Mouse (Mus musculus): Measurements from ENCODE around the gene Hoxb1.

Hoxb1 gene

GRCm38 (mm10) chr11:96365441-96366091 lies at the start of gene Hoxb1:
Hoxb1 (plus strand) TSS chr11:96365752.
- no peak for DNase-seq (ENCODE audit: low spot score in 2 of 2)

- no peak for DNase-seq (ENCODE audit: low spot score in 2 of 2)
Observed at GRCm38 (mm10) chr11:96316696-96317607, 48.6 kb upstream of the Hoxb1 start.

GRCm38 (mm10) chr11:96317608-96318367 lies 47.8 kb upstream of the Hoxb1 start, which contains the start of gene Hoxb4:
Hoxb4 (plus strand) TSS chr11:96318267.
- no peak for DNase-seq (ENCODE audit: low spot score in 2 of 2)

DNA sequence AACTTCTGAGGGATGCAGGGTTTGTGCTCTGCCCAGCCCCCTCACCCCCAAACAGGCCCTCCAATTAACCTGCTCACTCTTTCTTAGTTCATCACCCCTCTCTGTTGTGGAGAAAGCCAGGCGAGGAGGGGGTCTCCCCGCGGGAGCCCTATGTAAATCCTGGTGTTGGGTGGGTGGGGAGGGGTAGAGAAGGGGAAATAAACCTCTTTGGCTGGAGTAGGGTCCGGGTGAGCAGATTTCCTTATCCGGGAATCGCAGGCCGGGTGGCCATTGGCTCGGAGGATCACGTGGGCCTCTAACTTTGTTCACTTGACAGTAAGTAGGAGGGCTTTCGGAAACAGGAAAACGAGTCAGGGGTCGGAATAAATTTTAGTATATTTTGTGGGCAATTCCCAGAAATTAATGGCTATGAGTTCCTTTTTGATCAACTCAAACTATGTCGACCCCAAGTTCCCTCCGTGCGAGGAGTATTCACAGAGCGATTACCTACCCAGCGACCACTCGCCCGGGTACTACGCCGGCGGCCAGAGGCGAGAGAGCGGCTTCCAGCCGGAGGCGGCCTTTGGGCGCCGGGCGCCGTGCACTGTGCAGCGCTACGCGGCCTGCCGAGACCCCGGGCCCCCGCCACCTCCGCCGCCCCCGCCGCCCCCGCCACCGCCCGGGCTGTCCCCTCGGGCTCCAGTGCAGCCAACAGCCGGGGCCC lies 47.0 kb upstream of the Hoxb1 start:
- DNase-seq (ENCODE audit: low spot score in 2 of 2) = no peak

GRCm38 (mm10) chr11:96319071-96319902 lies 46.3 kb upstream of the Hoxb1 start:
- DNase-seq (ENCODE audit: low spot score in 2 of 2) = no peak

- no peak for DNase-seq (ENCODE audit: low spot score in 2 of 2)
Observed at GRCm38 (mm10) chr11:96319910-96320309, 45.6 kb upstream of the Hoxb1 start.

DNA sequence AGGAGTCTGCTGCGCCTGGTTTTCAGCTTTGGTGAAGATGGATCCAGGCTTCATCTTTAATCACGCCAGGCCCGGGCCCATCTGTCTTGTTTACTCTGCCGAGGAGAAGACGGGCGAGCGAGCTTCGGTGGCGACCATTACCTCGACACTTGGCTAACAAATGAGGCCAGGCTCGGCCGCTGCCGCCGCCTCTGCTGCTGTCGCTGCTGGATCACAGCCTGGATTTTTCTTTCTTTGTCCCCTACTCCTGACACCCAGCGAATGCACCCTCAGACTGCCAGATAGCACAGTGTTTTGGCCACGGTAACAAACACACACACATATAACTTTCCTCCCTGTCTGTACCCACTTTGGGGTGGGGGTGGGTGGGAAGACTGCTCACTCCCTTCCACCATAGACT lies 44.9 kb upstream of the Hoxb1 start:
- no peak for DNase-seq (ENCODE audit: low spot score in 2 of 2)

- DNase-seq (ENCODE audit: low spot score in 2 of 2) = no peak
Observed at GRCm38 (mm10) chr11:96321846-96322245, 43.7 kb upstream of the Hoxb1 start.

DNA sequence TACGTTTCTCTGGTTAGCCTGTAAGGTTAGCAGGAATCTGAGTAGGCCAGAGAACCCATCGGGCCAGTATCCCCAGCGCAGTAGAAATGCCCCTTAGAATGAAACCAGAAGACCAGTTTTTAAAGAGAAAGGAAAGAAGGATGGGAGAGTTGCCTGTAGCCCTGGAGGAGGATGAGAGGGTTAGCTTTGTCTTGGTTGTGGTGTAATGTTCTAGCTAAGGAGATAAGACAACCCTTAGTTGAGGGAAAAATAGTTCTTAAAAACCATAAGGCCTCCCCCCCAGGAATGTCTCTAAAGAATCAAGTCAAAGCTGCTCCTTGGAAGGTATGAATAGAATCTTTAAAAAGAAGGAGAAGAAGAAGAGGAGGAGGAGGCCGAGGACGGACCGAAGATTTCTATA lies 42.8 kb upstream of the Hoxb1 start:
- DNase-seq (ENCODE audit: low spot score in 2 of 2) = no peak

GRCm38 (mm10) chr11:96323154-96323553 lies 42.4 kb upstream of the Hoxb1 start, which contains the start of gene Hoxb3:
Hoxb3 (plus strand) TSS chr11:96323326.
- no peak for DNase-seq (ENCODE audit: low spot score in 2 of 2)

- no peak for DNase-seq (ENCODE audit: low spot score in 2 of 2)
Observed at GRCm38 (mm10) chr11:96324125-96324524, 41.4 kb upstream of the Hoxb1 start.

- no peak for DNase-seq (ENCODE audit: low spot score in 2 of 2)
Observed at GRCm38 (mm10) chr11:96324965-96325364, 40.6 kb upstream of the Hoxb1 start.

DNA sequence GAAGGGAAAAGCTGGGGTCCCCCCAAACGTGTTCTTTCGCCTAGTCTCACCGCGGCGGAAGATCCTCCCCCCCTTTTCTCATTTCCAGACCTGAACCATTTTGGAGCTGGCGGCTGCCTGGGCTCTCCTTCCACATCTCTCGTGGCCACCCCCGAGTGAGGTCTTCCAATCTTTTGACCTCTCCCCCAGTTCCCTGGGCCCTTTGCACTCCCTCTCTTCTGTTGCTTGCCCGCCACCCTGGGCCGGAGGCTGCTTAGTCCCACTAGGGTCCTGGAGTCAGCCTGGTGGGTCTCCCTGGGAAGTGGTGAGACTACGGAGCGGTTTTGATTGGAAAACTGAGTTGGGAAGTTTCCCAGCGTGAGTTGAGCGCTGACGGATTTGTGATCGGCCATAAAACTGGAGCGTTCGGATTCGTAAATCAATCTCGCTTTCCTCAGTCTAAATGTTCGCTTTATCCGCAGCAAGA lies 39.8 kb upstream of the Hoxb1 start:
- DNase-seq (ENCODE audit: low spot score in 2 of 2) = no peak

GRCm38 (mm10) chr11:96326705-96327104 lies 38.8 kb upstream of the Hoxb1 start:
- no peak for DNase-seq (ENCODE audit: low spot score in 2 of 2)

GRCm38 (mm10) chr11:96327122-96327521 lies 38.4 kb upstream of the Hoxb1 start:
- no peak for DNase-seq (ENCODE audit: low spot score in 2 of 2)

DNA sequence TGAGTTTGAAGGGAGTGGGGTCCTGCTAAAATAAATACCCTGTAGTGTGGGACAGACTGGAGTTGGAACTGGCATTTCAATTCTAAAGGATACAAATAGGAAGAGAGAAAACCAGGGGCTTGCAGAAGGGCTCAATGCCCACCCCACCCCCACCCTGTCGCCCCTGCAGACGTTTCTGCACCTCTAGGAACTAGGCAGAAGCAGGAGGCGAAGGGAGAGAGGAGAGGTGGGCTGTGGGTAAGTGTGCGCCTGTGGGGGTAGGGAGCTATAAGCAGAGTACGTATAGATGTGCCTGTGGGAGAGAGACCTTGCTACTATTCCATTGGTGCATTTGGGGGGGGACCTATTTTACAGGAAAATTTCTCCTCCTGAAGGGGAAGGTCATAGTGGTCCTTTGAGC lies 37.8 kb upstream of the Hoxb1 start:
- no peak for DNase-seq (ENCODE audit: low spot score in 2 of 2)

GRCm38 (mm10) chr11:96328605-96329004 lies 36.9 kb upstream of the Hoxb1 start:
- DNase-seq (ENCODE audit: low spot score in 2 of 2) = no peak

DNA sequence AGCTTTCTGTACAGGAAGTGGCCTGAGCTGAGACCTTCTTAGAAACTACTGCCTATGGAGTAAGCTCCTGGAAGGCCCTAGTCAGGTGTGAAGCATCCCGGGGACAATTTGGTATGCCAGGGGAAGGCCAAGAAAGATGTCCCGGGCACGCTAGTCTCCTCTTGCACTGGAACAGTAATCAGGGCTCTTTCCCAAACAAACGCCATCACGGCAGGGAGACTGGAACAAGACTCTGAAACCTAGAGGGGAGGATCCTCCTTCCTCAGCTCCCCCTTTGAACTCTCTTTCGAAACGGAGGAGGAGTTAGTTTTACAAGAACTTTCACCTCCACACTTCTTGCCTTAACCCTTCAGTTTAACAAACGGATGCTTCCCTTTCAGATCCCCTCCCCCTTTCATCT lies 33.4 kb upstream of the Hoxb1 start:
- no peak for DNase-seq (ENCODE audit: low spot score in 2 of 2)

DNA sequence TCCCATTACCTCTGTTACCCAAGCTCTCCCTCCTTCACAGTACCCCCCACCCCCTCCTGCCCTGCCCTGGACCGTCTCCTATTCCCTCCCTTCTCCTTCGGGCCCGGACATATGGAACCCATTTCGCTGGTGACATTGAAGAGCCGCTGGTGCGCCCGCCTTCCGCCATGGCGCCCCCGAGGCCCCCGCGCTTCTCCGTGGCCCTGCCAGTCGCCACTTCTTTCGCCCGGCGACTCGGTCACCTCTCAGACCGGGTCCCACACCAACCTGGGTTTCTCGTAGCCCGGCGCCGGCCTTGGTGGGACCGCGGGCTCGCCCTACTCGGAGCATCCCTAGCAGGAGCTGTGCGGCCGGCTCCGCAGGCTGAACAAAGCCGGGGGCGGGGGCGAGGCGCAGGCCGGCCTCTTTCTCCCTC lies 32.9 kb upstream of the Hoxb1 start:
- no peak for DNase-seq (ENCODE audit: low spot score in 2 of 2)

- no peak for DNase-seq (ENCODE audit: low spot score in 2 of 2)
Observed at GRCm38 (mm10) chr11:96333241-96334001, 32.1 kb upstream of the Hoxb1 start.
